Mouse (Mus musculus): ENCODE results near the gene Hs3st3b1.

GRCm38 (mm10) chr11:63969205-63969910 is 47.3 kb upstream of the Hs3st3b1 start:
- TF ChIP-seq CTCF (IDR thresholded peaks at IDR 0.05; ENCODE audit: control insufficient read depth, insufficient read depth, low read length) (no peak), POLR2A (IDR thresholded peaks at IDR 0.05; ENCODE audit: borderline replicate concordance, control insufficient read depth, low read depth, low read length) (no peak)

All from bone marrow, adult 2 months (tissue).